In genomic region chr16:44579421-44580024, GRCm38 (mm10) we compare ENCODE assay signal across 9 mouse cellular contexts. TPM values are rescaled to one million over a fixed set of nuclear protein-coding genes. Genes with fewer than 3 reads are reported as not detected.
DNase-seq lines count a peak whose midpoint lies in the region; ATAC-seq and TF ChIP-seq lines count a peak whose summit lies in the region.
"Had no signal": no experiment of that assay in that cellular context is flagged by ENCODE, and none has a peak within 500 bp of the region (broad histone marks: within the 10 kb centered on the region; RNA-seq: fewer than 3 reads in every experiment).

No protein-coding gene starts in this region.

- TF ChIP-seq CTCF in forebrain, postnatal 0 days (IDR thresholded peaks at IDR 0.05; ENCODE audit: low read depth), result no peak

- H3K4me2 ChIP-seq in heart, embryonic 14.5 days (ENCODE audit: low read length), result peak overlapping the region; percentile 53
- peak overlapping the region; percentile 5; the same call in 1 of the 2 replicates for H3K4me2 ChIP-seq in forebrain, postnatal 0 days (ENCODE audit: low read depth)
- H3K4me2 ChIP-seq in midbrain, embryonic 11.5 days, result no peak overlapping the region; the same call in 1 of the 2 replicates
- no peak overlapping the region for H3K4me2 ChIP-seq in liver, embryonic 12.5 days

- DNase-seq in heart, adult 18-20 months, result no peak
- peak; percentile 36 for DNase-seq in ZHBTc4 (ENCODE audit: low read depth, low spot score)
- peak; percentile 28 for DNase-seq in forebrain, postnatal 0 days
- DNase-seq in midbrain, embryonic 11.5 days (ENCODE audit: low spot score, missing footprints), result peak; percentile 89
- no peak for DNase-seq in thymus, postnatal 0 days (ENCODE audit: low spot score)
- DNase-seq in left cerebral cortex, adult 11 months (ENCODE audit: low spot score), result no peak
- DNase-seq: gastrocnemius, postnatal 25 days had no signal

- no peaks in the 10 kb centered on the region for H3K9me3 ChIP-seq in heart, embryonic 14.5 days (ENCODE audit: control insufficient read depth, low read length)
- no peaks in the 10 kb centered on the region for H3K9me3 ChIP-seq in forebrain, postnatal 0 days (ENCODE audit: low read length)
- H3K9me3 ChIP-seq in midbrain, embryonic 11.5 days (ENCODE audit: control insufficient read depth, low read length), result no peaks in the 10 kb centered on the region
- no peaks in the 10 kb centered on the region for H3K9me3 ChIP-seq in liver, embryonic 12.5 days (replicated peaks)

- WGBS in heart, embryonic 14.5 days, result 22% methylated on average over 15 of the region's 15 CpGs
- WGBS in forebrain, postnatal 0 days, result 9% methylated on average over 15 of the region's 15 CpGs
- WGBS in midbrain, embryonic 11.5 days, result 31% methylated on average over 15 of the region's 15 CpGs
- 60% methylated on average over 15 of the region's 15 CpGs for WGBS in liver, embryonic 12.5 days (ENCODE audit: insufficient replicate concordance)

- H3K9ac ChIP-seq in heart, embryonic 14.5 days (ENCODE audit: low read length), result peak overlapping the region; percentile 39; the same call in 1 of the 2 replicates
- no peak overlapping the region for H3K9ac ChIP-seq in forebrain, postnatal 0 days
- H3K9ac ChIP-seq in midbrain, embryonic 11.5 days (ENCODE audit: low read length), result no peak overlapping the region
- H3K9ac ChIP-seq in liver, embryonic 12.5 days, result no peak overlapping the region

- no peak overlapping the region for H3K4me3 ChIP-seq in heart, embryonic 14.5 days (ENCODE audit: control insufficient read depth in 1 of 2, insufficient read depth in 1 of 2, low read depth in 1 of 2, low read length in 2 of 2)
- H3K4me3 ChIP-seq in forebrain, postnatal 0 days (ENCODE audit: low read depth, low read length), result no peak overlapping the region
- H3K4me3 ChIP-seq in midbrain, embryonic 11.5 days (ENCODE audit: low read depth, low read length), result no peak overlapping the region
- no peak overlapping the region for H3K4me3 ChIP-seq in liver, embryonic 12.5 days

- peak overlapping the region; percentile 6 to 56 for H3K27ac ChIP-seq in heart, embryonic 14.5 days (replicated peaks in 1 of 2; ENCODE audit: control insufficient read depth in 1 of 2, insufficient read depth in 1 of 2, low read depth in 2 of 2, low read length in 2 of 2)
- H3K27ac ChIP-seq in forebrain, postnatal 0 days (ENCODE audit: low read depth, low read length), result no peak overlapping the region; the same call in 1 of the 2 replicates
- no peak overlapping the region for H3K27ac ChIP-seq in midbrain, embryonic 11.5 days (ENCODE audit: low read depth, low read length)
- no peak overlapping the region for H3K27ac ChIP-seq in liver, embryonic 12.5 days

- ATAC-seq in heart, embryonic 14.5 days (ENCODE audit: insufficient number of reproducible peaks, insufficient read depth, low FRiP score, low read depth), result no peak
- ATAC-seq in forebrain, postnatal 0 days, result peak; percentile 59
- ATAC-seq in midbrain, embryonic 11.5 days (ENCODE audit: low FRiP score), result peak; percentile 27; the same call in 1 of the 2 replicates
- ATAC-seq in liver, embryonic 12.5 days, result no peak

- H3K4me1 ChIP-seq in heart, embryonic 14.5 days (ENCODE audit: control insufficient read depth in 2 of 2, insufficient read depth in 2 of 2, low read length in 2 of 2), result peaks cover 6 to 8% of the 10 kb centered on the region in 2 experiments; a peak in 3 of 4 replicates
- H3K4me1 ChIP-seq in forebrain, postnatal 0 days (ENCODE audit: insufficient read depth), result no peaks in the 10 kb centered on the region; the same call in 1 of the 2 replicates
- peaks cover 6% of the 10 kb centered on the region for H3K4me1 ChIP-seq in midbrain, embryonic 11.5 days (ENCODE audit: control insufficient read depth, insufficient read depth, low read length)
- H3K4me1 ChIP-seq in liver, embryonic 12.5 days, result no peaks in the 10 kb centered on the region

- H3K36me3 ChIP-seq in heart, embryonic 14.5 days (ENCODE audit: control insufficient read depth, insufficient read depth, low read length), result no peaks in the 10 kb centered on the region
- H3K36me3 ChIP-seq in forebrain, postnatal 0 days (ENCODE audit: insufficient read depth), result no peaks in the 10 kb centered on the region
- no peaks in the 10 kb centered on the region for H3K36me3 ChIP-seq in midbrain, embryonic 11.5 days (ENCODE audit: control insufficient read depth, insufficient read depth, low read length)
- no peaks in the 10 kb centered on the region for H3K36me3 ChIP-seq in liver, embryonic 12.5 days

- no peaks in the 10 kb centered on the region for H3K27me3 ChIP-seq in heart, embryonic 14.5 days (ENCODE audit: control insufficient read depth, insufficient read depth, low read length)
- H3K27me3 ChIP-seq in forebrain, postnatal 0 days (ENCODE audit: insufficient read depth, low read length), result no peaks in the 10 kb centered on the region
- H3K27me3 ChIP-seq in midbrain, embryonic 11.5 days (ENCODE audit: control insufficient read depth, insufficient read depth, low read length), result no peaks in the 10 kb centered on the region
- no peaks in the 10 kb centered on the region for H3K27me3 ChIP-seq in liver, embryonic 12.5 days (replicated peaks)

RNA-seq across cellular contexts. Expression of gene Boc, which starts 20.8 kb away (rescaled TPM):
- polyA plus RNA-seq in heart, embryonic 14.5 days (2014; fragmentation: Nextera tagmentation; extraction: Ambion mirVana), result 6.0 and 7.6 TPM in 2 replicates
- 1 to 10 TPM; 3.5 to 4.8 TPM for total RNA-seq in heart, adult 18-20 months (2021)
- 12.3 TPM in 2 replicates for total RNA-seq in forebrain, postnatal 0 days (2014; rRNA removed)
- polyA plus RNA-seq in forebrain, postnatal 0 days (2015; fragmentation: Nextera tagmentation; extraction: Ambion mirVana), result 2.8 and 3.5 TPM in 2 replicates
- polyA plus RNA-seq in midbrain, embryonic 11.5 days (2014; fragmentation: Nextera tagmentation; extraction: Ambion mirVana), result 37.8 and 44.7 TPM in 2 replicates
- 4.4 and 4.5 TPM in 2 replicates for polyA plus RNA-seq in thymus, postnatal 0 days (2015; fragmentation: Nextera tagmentation; extraction: Ambion mirVana)
- polyA plus RNA-seq in liver, embryonic 12.5 days (2016; fragmentation: Nextera tagmentation; extraction: Ambion mirVana), result 1.1 and 1.7 TPM in 2 replicates

Comparison
In these comparisons a context has a peak if more than half of its experiments do, and no peak if none do; other contexts are left out.
1. ATAC-seq: peak in forebrain, postnatal 0 days (single experiment) and midbrain, embryonic 11.5 days (single experiment); none in heart, embryonic 14.5 days (single experiment) and liver, embryonic 12.5 days (single experiment).
2. H3K27ac ChIP-seq: peak in heart, embryonic 14.5 days (2 of 2); none in forebrain, postnatal 0 days (single experiment), midbrain, embryonic 11.5 days (single experiment) and liver, embryonic 12.5 days (single experiment).
3. H3K4me2 ChIP-seq: peak in heart, embryonic 14.5 days (single experiment) and forebrain, postnatal 0 days (single experiment); none in midbrain, embryonic 11.5 days (single experiment) and liver, embryonic 12.5 days (single experiment).
4. DNase-seq: peak in ZHBTc4 (single experiment), forebrain, postnatal 0 days (single experiment) and midbrain, embryonic 11.5 days (single experiment); none in heart, adult 18-20 months (0 of 2), thymus, postnatal 0 days (single experiment) and left cerebral cortex, adult 11 months (single experiment).